In genomic region chr11:51341091-51341490, GRCm38 (mm10) we compare ENCODE assay signal across 22 mouse cellular contexts. TPM values are rescaled to one million over a fixed set of nuclear protein-coding genes. Genes with fewer than 3 reads are reported as not detected.
A peak's percentile ranks its signal among the peaks of the same experiment; 100 is the strongest.
DNase-seq lines count a peak whose midpoint lies in the region; TF ChIP-seq lines count a peak whose summit lies in the region.
"Had no signal": no experiment of that assay in that cellular context is flagged by ENCODE, and none has a peak within 500 bp of the region (broad histone marks: within the 10 kb centered on the region; RNA-seq: fewer than 3 reads in every experiment).

No protein-coding gene starts in this region.

- intact Hi-C loops in heart, postnatal 14 days (cut with DNase I): no loop called here

- H3K27ac ChIP-seq in CH12.LX (ENCODE audit: insufficient read depth, low read depth): no peak overlapping the region
- H3K27ac ChIP-seq in layer of hippocampus, adult 2 months: no peak overlapping the region
- H3K27ac ChIP-seq: embryonic facial prominence, embryonic 13.5 days; embryonic facial prominence, embryonic 15.5 days; forebrain, embryonic 10.5 days; forebrain, embryonic 12.5 days had no signal

- DNase-seq in heart, adult 11 months: peak; percentile 84
- DNase-seq in heart, postnatal 14 days: no peak
- DNase-seq in right cerebral cortex, postnatal 4 days: peak; percentile 0
- no peak for DNase-seq in right cerebral cortex, adult 2 months (ENCODE audit: low spot score in 2 of 2)
- no peak for DNase-seq in CH12.LX (ENCODE audit: extremely low read depth)
- peak; percentile 44 for DNase-seq in adipocyte (ENCODE audit: low spot score)
- no peak for DNase-seq in layer of hippocampus, adult 2 months (ENCODE audit: low spot score in 2 of 2)
- DNase-seq in embryo, embryonic 9.5 days (ENCODE audit: extremely low spot score): no peak
- DNase-seq: adrenal gland, adult 8-10 months; adrenal gland, postnatal 14 days; adrenal gland, postnatal 36 days; B cell, adult 2 months; cerebellum, adult 11-12 months; cerebellum, adult 2 months; cerebellum, adult 9-10 months; cerebellum, postnatal 10 days; cerebellum, postnatal 25 days had no signal

- H3K9me3 ChIP-seq in CH12.LX (replicated peaks; ENCODE audit: low read length): no peaks in the 10 kb centered on the region
- H3K9me3 ChIP-seq: embryonic facial prominence, embryonic 13.5 days; embryonic facial prominence, embryonic 15.5 days; forebrain, embryonic 10.5 days; forebrain, embryonic 12.5 days had no signal

- TF ChIP-seq CTCF in CH12.LX (conservative IDR thresholded peaks at IDR 0.05 in 1 of 2, IDR thresholded peaks at IDR 0.05 in 1 of 2; ENCODE audit: low read depth in 2 of 2, low read length in 2 of 2): no peak
- TF ChIP-seq CTCF in layer of hippocampus, adult 2 months (conservative IDR thresholded peaks at IDR 0.05): no peak

- H3K36me3 ChIP-seq in CH12.LX (replicated peaks in 1 of 2; ENCODE audit: control insufficient read depth in 1 of 2, insufficient read depth in 1 of 2, low read length in 1 of 2): no peaks in the 10 kb centered on the region
- H3K36me3 ChIP-seq: embryonic facial prominence, embryonic 13.5 days; embryonic facial prominence, embryonic 15.5 days; forebrain, embryonic 10.5 days; forebrain, embryonic 12.5 days had no signal

- no peaks in the 10 kb centered on the region for H3K79me2 ChIP-seq in CH12.LX (replicated peaks; ENCODE audit: control insufficient read depth, extremely low read depth, insufficient read depth, poor library complexity, severe bottlenecking)

- in situ Hi-C loops in CH12.LX (cut with MboI; ENCODE audit: low pct_ligation_motif_present, low pct_unique_long_range_greater_than_20kb, low sequenced_read_pairs): no loop called here

- H3K4me3 ChIP-seq in CH12.LX (replicated peaks in 1 of 3; ENCODE audit: low read depth in 2 of 3, low read length in 2 of 3, poor library complexity in 1 of 3): no peak overlapping the region
- H3K4me3 ChIP-seq in layer of hippocampus, adult 2 months: no peak overlapping the region
- H3K4me3 ChIP-seq: embryonic facial prominence, embryonic 13.5 days; embryonic facial prominence, embryonic 15.5 days; erythroblast, embryonic 14.5 days; forebrain, embryonic 10.5 days; forebrain, embryonic 12.5 days had no signal

- TF ChIP-seq RAD21 in CH12.LX (IDR thresholded peaks at IDR 0.05; ENCODE audit: low read depth, low read length): no peak

- H3K4me2 ChIP-seq in CH12.LX (ENCODE audit: insufficient read depth, low read depth, poor library complexity, severe bottlenecking): no peak overlapping the region
- H3K4me2 ChIP-seq: embryonic facial prominence, embryonic 13.5 days; embryonic facial prominence, embryonic 15.5 days; forebrain, embryonic 12.5 days had no signal

- H3K27me3 ChIP-seq in CH12.LX (replicated peaks): peaks cover 92% of the 10 kb centered on the region
- H3K27me3 ChIP-seq: embryonic facial prominence, embryonic 13.5 days; embryonic facial prominence, embryonic 15.5 days; forebrain, embryonic 12.5 days had no signal

- dilution Hi-C loops in CH12.LX (cut with MboI; ENCODE audit: extremely low pct_ligation_motif_present, extremely low pct_unique_long_range_greater_than_20kb, low sequenced_read_pairs): no loop called here

- no peak for TF ChIP-seq EP300 in CH12.LX (IDR thresholded peaks at IDR 0.05; ENCODE audit: low read length)

- TF ChIP-seq POLR2A in CH12.LX (IDR thresholded peaks at IDR 0.05; ENCODE audit: low read depth, low read length): no peak

- no peaks in the 10 kb centered on the region for H3K4me1 ChIP-seq in CH12.LX (ENCODE audit: control insufficient read depth in 1 of 2, insufficient read depth in 2 of 2)
- H3K4me1 ChIP-seq: forebrain, embryonic 12.5 days had no signal

- H3K9ac ChIP-seq in CH12.LX (ENCODE audit: insufficient read depth, low read depth): no peak overlapping the region
- H3K9ac ChIP-seq: embryonic facial prominence, embryonic 13.5 days; embryonic facial prominence, embryonic 15.5 days; forebrain, embryonic 12.5 days had no signal

TF ChIP-seq in CH12.LX, 34 proteins besides CTCF, POLR2A, EP300 and RAD21:
- TF ChIP-seq NELFE (IDR thresholded peaks at IDR 0.05; ENCODE audit: low read depth, low read length) (no peak), ZMIZ1 (IDR thresholded peaks at IDR 0.05; ENCODE audit: low read depth, low read length) (no peak), SIN3A (IDR thresholded peaks at IDR 0.05; ENCODE audit: low read length) (no peak), BHLHE40 (IDR thresholded peaks at IDR 0.05; ENCODE audit: low read depth, low read length) (0 out of 2 replicates have a peak, but pooled peaks have one; percentile 26)

RNA-seq across cellular contexts. Expression of gene Col23a1, which starts 51.4 kb away (rescaled TPM):
- total RNA-seq in heart, postnatal 14 days (2021): 1 to 10 TPM; 1.5 to 1.7 TPM
- total RNA-seq in CH12.LX (2012; rRNA removed) (0.08 and 0.21 TPM in 2 replicates), CH12.LX (2014; rRNA removed) (0.04 and 0.11 TPM in 2 replicates)
- polyA plus RNA-seq in CH12.LX (2012; ENCODE audit: insufficient read length, low read depth): 0.20 and 0.38 TPM in 2 replicates
- total RNA-seq in layer of hippocampus, adult 2 months (2021): 1 to 10 TPM; 5.3 to 6.7 TPM
- polyA plus RNA-seq: erythroblast, embryonic 14.5 days had no signal

Comparison
In these comparisons a context has a peak if more than half of its experiments do, and no peak if none do; other contexts are left out.
1. DNase-seq: peak in heart, adult 11 months (single experiment), right cerebral cortex, postnatal 4 days (single experiment) and adipocyte (single experiment); none in heart, postnatal 14 days (0 of 2), right cerebral cortex, adult 2 months (0 of 2), CH12.LX (single experiment), layer of hippocampus, adult 2 months (0 of 2) and embryo, embryonic 9.5 days (single experiment).